Mouse (Mus musculus) cerebellum, adult 8-10 months (tissue): ENCODE results near the gene Fam57b.

ENCODE experiments used
- DNase-seq: peaks from one replicate; pipeline ENCODE4 v3.0.0; 2022

The Fam57b gene

DNA sequence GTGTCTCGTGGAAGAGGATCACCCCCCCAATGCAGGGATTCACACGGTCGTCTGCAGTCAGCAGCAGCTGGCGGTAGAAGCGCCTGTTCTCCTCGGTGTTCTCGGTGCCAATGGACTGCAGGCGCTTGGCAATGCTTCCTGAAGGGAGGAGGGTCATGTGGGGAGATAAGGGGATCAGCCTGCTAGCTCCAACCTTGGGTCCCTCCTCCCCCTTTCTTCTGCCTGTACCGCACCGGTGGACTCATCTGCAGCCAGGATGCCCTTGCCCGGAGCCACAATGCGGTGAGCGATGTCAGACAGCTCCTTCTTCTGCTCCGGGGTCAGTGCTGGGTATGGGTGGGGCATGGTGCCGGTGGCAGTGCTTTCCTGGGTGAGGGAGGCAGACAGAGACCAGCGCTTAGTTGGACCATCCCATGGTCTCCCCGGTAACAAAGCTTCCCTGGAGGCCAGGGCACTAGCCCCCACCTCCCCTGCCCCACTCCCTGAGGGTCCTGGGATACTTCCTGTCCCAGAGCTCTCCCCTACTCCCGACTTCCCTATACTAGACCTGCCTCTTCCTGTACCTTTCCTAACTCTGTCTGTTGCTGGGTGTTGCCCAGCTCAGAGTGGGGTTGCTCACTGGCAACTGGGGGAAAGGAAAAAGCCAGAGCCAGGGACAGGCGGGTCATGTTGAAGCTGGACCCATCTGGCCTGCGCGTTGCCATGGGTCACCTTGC lies at the start of gene Fam57b:
Fam57b (plus strand) TSS at position 258 of the 716 bp plus-strand sequence.
- peak; percentile 53 for DNase-seq

- DNase-seq = no peak
These were observed 48.6 kb upstream of the Fam57b start for GRCm38 (mm10) chr7:126748824-126749223.

DNA sequence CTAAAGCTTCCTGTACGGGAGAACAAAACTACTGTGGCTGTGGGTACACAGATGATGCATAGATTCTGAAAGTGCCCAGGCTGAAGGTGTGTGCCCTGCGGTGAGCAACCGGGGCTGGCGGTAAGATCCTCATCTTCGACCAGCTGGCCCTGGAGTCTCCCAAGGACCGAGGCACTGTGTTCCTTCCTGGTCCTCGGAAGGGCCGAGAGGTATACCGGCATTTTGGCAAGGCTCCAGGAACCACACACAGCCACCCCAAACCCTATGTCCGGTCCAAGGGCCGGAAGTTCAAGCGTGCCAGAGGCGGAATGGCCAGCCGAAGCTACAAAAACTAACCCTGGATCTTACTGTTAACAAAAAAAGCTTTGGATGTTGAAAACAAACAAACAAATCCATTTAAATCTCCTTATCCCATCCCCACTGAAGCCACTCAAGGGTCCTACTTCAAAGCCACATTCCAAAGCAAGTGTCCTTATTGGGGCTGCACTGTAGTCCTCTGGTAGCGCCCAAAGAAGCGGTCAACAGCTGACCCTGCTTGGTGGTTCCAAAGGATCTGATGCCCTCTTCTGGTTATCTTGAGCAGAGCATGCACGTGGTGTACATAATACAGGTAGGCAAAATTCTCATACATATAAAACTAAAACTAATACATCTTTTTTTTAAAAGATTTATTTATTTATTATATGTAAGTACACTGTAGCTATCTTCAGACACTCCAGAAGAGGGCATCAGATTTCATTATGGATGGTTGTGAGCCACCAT lies 47.7 kb upstream of the Fam57b start:
- DNase-seq = no peak

DNA sequence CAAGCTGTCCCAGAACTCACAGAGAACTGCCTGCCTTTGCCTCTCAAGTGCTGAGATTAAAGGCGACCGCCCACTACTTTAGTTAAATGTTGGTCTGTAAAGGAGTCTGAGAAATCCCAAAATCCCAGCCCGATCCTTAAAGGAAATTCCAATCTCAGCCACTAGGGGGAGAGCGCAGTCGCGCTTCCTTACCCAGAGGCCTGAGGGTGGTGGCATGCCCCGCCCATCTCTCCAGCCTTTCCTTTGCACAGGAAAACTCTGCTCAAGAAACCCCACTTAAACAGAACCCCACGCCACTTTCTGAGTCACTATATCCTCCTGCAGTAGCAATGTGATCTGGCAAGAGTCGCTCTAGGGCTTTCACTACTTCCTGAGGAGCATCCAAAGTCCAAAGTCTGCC lies 42.6 kb upstream of the Fam57b start:
- peak; percentile 85 for DNase-seq

DNA sequence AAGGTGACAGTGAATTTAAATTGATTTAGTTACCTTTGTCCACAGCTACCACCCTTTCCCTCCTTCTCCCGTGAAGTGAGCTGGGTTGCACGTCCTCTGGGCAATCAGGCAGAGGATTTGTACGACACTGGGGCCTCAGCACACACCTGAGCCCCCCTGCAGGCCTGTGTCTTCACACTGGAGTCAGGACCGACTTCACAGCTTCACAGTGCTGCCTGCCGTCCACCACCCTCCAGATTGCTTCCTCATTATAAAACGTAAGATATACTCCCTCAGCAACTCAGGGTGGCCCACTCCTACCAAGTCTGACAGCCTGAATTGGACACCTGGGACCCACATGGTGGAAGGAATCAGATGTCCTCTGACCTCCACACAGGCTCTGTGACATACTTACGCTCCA lies 38.9 kb upstream of the Fam57b start:
- DNase-seq = no peak

DNA sequence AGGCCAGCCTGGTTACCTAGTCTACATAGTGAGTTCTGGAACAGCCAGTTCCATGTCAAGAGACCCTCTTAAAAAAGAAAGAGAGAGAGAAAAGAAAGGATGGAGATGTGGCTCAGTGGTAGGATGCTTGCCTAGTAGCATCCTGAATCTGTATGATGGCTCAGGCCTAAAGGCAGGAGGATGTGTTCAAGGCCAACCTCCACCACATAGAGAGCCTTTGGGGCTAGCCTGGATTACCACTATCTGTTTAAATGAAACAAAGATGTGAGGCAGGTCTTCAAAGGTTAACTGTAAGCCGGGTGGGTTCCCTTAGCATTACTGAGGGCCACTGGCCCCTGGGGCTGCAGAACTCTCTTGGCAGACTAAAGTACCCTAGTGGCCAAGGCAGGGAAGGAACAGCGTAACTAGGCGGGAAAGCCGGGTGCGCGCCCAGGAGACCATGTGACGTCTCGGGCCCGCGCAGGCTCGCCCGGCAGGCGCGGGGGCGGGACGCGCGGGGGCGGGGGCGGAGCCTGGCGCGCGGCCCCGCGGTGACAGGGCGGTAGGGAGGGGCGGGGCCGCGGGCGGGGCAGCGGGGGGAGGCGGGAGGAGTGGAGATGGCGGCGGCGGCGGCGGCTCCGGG lies 38.3 kb upstream of the Fam57b start, which contains the start of gene Mapk3:
Mapk3 (plus strand) TSS at position 552 of the 622 bp plus-strand sequence.
- peak; percentile 88 for DNase-seq

DNA sequence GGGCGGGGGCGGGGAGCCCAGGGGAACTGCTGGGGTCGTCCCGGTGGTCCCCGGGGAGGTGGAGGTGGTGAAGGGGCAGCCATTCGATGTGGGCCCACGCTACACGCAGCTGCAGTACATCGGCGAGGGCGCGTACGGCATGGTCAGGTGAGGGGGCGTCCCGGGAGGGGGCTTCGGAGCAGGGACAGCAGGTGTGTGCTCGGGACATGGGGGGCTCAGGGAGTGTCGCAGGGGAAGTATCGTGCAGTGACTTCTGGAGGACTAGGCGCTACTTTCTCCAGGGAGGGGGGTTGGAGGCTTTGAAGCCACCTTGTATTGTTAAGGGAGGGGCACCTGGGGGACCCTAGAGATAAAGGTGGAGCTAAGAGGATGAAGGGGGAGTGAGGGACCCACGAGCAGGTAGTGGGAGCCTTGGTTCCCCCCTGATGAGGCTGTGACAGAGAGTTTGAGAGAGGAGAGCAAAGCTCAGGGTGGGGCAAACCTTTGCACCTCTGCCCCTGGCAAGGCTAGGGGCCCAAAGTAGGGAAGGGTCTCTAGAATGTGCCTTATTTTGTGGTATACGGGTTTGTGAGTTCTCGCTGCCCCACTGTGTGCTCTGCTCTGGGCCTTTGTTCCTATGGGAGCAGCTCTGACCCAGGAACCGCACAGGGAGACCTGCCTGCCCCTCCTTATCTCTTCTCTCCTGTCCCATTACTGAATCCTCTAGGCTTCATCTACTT lies 37.6 kb upstream of the Fam57b start:
- no peak for DNase-seq

- DNase-seq = peak; percentile 66
These were observed 37.1 kb upstream of the Fam57b start for GRCm38 (mm10) chr7:126760391-126760802.

- no peak for DNase-seq
These were observed 36.5 kb upstream of the Fam57b start for GRCm38 (mm10) chr7:126760956-126761355.

DNA sequence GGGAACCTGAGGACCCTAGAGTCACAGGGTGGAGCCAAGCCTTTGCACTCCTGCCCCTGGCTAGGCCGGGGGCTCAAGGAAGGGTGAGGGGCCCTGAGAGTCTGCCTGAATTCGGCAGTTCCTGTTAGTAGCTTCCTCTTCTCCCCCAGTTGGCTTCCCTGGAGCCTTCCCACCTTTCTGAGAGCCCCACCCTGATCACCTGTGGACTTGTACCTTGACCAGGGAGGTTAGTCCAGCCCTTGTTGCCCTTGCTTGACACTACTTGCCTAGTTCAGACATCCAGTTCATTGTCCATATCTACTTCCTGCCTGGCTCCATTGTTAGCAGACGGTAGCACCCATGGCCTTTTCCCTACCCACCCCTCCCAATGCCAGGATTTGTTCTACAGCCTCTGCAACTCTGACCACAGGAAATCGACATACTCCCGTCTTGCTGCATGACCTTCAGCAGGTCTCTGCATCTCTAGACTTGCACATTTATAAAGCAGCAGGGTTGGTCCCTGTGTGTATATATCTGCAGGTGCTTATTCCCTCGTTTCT lies 35.9 kb upstream of the Fam57b start:
- DNase-seq = no peak

- DNase-seq = no peak
These were observed 34.9 kb upstream of the Fam57b start for GRCm38 (mm10) chr7:126762471-126763008.

GRCm38 (mm10) chr7:126765540-126765939 lies 31.9 kb upstream of the Fam57b start:
- no peak for DNase-seq

DNA sequence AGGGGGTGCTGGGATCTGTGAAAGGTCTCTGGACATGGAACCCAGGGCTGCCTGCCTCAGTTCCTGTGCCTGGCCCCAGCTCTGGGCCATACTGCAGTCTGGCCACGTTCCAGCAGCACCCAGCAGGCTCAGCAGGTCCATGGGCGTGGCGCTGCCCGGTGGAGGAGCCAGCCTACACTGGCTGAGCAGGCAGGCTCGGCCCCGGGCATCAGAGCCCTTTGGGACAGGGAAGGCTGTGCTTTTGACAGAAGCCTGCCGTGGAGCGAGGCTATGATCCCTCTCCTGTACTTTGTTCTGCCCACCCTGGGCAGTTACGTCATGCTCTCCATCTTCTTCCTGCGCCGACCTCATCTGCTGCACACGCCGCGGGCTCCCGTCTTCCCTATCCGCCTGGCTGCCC lies 31.3 kb upstream of the Fam57b start, which contains the start of gene Gdpd3:
Gdpd3 (plus strand) TSS at position 134 of the 400 bp plus-strand sequence.
- no peak for DNase-seq

- DNase-seq = no peak
These were observed 30.5 kb upstream of the Fam57b start for GRCm38 (mm10) chr7:126767001-126767400.

DNA sequence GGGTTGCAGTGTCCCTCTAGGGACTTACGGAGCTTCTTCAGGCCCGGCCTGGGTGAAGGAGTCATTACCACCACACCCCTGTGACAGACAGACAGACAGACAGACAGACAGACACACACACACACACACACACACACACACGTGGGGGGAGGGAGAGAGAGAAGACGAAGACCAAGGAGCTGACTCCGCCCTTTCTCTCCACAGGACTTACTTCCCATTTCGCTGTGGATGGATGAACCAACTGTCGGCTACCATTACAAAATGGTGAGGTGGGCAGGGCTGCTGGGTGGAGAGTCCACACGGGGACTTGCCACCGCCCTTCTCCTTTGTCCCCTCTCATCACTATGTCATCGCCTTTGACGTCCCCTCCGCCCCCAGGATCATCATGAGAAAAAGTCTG lies 26.7 kb upstream of the Fam57b start:
- DNase-seq = no peak

- no peak for DNase-seq
These were observed 24.1 kb upstream of the Fam57b start for GRCm38 (mm10) chr7:126773351-126773750.

DNA sequence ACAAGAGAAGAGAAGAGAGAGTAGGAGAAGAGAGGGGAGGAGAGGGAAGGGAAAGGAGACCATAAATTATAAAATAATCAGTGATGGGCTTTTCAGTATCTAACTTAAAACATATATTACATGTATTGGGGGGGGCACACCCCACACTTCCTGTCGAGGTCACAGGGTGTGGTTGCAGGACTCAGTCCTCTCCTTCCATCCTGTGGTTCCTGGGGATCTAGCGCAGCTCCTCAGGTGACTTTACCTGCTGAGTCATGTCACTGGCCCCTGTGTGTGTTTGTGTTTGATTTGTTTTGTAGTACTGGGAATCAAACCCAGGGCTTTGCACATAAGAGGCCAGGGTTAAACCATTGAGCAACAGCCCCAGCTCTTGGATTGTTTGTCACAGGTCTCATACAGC lies 23.0 kb upstream of the Fam57b start:
- no peak for DNase-seq

DNA sequence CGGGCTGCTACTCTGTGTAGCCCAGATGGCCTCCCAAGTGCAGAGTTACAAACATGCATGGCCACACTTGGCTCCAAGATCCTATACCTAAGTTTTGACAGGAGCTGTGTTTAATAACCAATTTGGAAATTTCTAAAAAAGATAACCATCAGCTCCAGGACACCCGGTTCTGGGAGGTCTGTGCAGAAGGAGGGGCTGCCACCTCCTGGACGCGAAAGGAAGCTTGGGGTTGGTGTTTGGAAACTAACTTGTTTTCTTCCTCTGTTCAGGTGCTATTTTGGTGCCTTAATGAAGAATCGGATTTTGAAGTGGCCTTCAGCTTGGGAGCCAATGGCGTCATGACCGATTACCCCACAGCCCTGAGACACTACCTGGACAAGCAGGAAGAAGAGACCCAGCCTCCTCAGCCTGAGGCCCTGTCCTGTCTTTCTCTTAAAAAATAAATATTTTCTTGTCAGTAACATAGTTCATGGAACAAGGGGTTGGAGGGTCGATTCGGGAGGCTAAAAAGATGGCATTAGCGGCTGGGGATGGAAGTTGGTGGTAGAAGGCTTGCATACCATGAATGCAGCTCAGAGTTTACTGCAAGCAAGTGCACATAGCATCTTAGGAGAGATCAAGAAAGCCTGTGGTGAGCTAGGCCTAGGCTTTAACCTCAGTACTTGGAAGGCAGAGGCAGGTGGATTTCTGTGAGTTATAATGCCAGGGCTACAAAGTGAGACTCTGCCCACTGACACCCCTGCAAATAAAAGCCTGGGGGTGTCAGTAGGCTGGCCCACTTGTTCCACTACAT lies 22.1 kb upstream of the Fam57b start:
- DNase-seq = no peak

DNA sequence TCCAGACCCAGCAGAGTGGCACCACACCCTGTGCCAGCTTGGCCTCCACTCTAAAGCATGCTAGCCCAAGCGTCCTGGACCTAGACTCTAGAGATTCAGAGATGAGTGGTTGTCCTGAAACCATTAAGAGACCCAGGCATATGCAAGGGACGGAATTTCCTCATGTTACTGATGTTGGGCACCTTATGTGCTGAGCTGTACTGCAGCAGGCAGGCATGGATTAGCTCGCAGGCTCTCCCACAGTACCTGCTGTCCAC lies 21.6 kb upstream of the Fam57b start:
- no peak for DNase-seq

- peak; percentile 94 for DNase-seq
These were observed 20.8 kb upstream of the Fam57b start, which contains the start of gene Ypel3 for GRCm38 (mm10) chr7:126776598-126777057. Gene Ypel3 (plus strand): TSS chr7:126776955.

DNA sequence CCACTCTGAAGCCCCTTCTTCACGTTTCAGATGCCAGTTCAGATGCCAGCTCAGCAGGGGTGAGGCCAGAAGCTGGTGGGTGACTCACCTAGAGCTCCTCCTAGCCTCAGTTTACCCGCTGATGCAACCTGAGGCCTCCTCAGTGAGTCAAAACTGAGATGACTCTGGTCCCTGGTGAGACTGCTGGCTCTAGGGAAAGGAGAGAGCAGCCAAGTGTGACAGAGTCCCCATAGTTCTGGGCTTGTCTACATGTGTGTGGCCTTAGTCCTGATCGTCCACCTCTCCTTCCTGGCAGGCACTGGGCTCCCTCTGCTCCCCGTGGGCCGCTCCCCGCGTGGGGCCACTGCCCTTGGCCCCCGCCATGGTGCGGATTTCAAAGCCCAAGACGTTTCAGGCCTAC lies 20.0 kb upstream of the Fam57b start:
- peak; percentile 54 for DNase-seq

GRCm38 (mm10) chr7:126778147-126778546 lies 19.3 kb upstream of the Fam57b start:
- DNase-seq = no peak
